Mouse (Mus musculus) kidney, adult 2 months (tissue): Measurements from ENCODE around the gene Golga2. TPM values are rescaled to one million over a fixed set of nuclear protein-coding genes. Genes with fewer than 3 reads are reported as not detected.

ENCODE experiments used
- DNase-seq: peaks from one replicate; pipeline ENCODE4 v3.0.0; 2021
- H3K27ac ChIP-seq: fragments of 200-500 bp; 2 replicates; pipeline ENCODE4 v1.5.1; 2012; ENCODE audit warnings: low read depth, low read length, control low read depth, inconsistent platforms; ENCODE audit not compliant: insufficient read depth
- H3K27me3 ChIP-seq: fragments of 200-500 bp; replicated peaks from 2 replicates; pipeline ENCODE4 v1.6.1; 2012; ENCODE audit warnings: mild to moderate bottlenecking, moderate library complexity, low read length, inconsistent platforms; ENCODE audit not compliant: control insufficient read depth, insufficient read depth
- H3K36me3 ChIP-seq: fragments of 200-500 bp; 2 replicates; pipeline ENCODE4 v1.6.1; 2012; ENCODE audit warnings: mild to moderate bottlenecking, moderate library complexity, low read length, inconsistent platforms; ENCODE audit not compliant: control insufficient read depth, insufficient read depth
- H3K4me1 ChIP-seq: fragments of 200-500 bp; 2 replicates; pipeline ENCODE4 v1.6.1; 2011; ENCODE audit warnings: low read length; ENCODE audit not compliant: control insufficient read depth, insufficient read depth
- H3K4me3 ChIP-seq: fragments of 200-500 bp; 2 replicates; pipeline ENCODE4 v1.5.1; 2011; ENCODE audit warnings: mild to moderate bottlenecking, low read depth, low read length, control low read depth; ENCODE audit not compliant: insufficient read depth
- CTCF ChIP-seq: fragments of 200-500 bp; conservative IDR thresholded peaks from 2 replicates; pipeline ENCODE4 v1.5.1; 2011; ENCODE audit warnings: low read depth, mild to moderate bottlenecking, control low read depth, low read length, moderate library complexity, mixed read lengths; ENCODE audit not compliant: insufficient read depth, insufficient read length
- POLR2A ChIP-seq: fragments of 200-500 bp; IDR thresholded peaks from one replicate; pipeline ENCODE4 v1.6.1; 2011; ENCODE audit warnings: low read depth, low read length, control low read depth
- WGBS: fragments of 180-500 bp; shearing (Covaris S2); methylation state at CpG from one replicate; pipeline ENCODE4 v1.1.7; 2018; 5-methylcytosine and 5-hydroxymethylcytosine counted together
- polyA plus RNA-seq: library from polyadenylated mRNA; depleted of rRNA; stranded (reverse); fragments of >200 nt; gene quantifications from 2 replicates; pipeline ENCODE4 v1.2.3, GENCODE M21; 2012; rRNA removed

Gene Golga2
- polyA plus RNA-seq, result 30.8 and 31.2 TPM in 2 replicates

DNA sequence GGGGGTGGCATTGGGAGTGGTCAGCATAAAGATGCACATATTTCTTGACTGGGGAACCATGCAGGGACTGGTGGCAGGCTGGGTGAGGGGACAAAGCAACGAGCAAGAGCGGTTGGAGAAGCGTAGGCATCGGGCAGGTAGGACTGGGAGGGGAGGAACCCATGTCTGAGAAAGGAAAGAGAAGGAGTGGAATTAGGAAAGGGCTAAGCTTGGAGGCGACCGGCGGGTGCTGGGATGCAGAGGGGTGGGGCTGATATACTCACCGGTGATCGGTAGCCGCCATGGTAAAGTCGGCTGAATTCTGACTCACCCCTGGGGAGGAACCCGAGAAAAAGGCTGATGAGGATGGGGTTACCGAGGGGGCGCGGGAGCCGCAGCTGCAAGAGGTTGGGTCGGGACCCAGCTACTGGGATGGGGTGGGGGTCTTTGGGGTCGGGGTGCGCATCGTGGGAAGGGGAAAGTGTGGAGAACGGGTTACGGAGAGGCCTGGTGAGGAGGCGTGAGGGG is at the start of gene Golga2:
Gene Golga2, plus strand, starts transcription at position 51 of the 507 bp plus-strand sequence.
- peaks cover 9% of the 10 kb centered on the region; the same call in 1 of the 2 replicates for H3K4me1 ChIP-seq
- peak within 1 kb of the TSS; percentile 82 for H3K27ac ChIP-seq
- TF ChIP-seq CTCF (no peak), POLR2A (no peak)
- under 1% methylated on average over 23 of the region's 23 CpGs for WGBS
- H3K27me3 ChIP-seq, result no peaks in the 10 kb centered on the region
- no peak for DNase-seq
- H3K36me3 ChIP-seq, result no peaks in the 10 kb centered on the region; the same call in 1 of the 2 replicates
- H3K4me3 ChIP-seq, result peak within 1 kb of the TSS; percentile 91

DNA sequence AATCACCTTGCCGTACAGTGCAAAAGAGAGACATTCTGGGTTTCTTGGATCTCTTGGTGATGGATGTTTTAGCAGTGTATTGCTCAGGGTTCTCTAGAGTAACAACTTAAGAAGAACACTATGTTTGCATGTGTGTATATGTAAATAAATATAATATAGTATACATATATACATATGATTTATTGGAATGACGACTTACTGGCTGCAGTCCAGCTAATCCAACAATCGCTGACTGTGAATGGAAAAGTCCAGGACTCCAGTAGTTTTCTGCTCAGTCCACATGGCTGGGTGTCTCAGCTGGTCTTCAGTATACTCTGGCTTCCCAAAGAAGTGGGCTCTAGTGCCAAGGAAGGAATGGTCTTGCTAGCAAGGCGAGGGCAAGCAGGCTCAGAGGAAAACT is 49.6 kb upstream of the Golga2 start:
- no peak for DNase-seq
- Histone ChIP-seq H3K36me3 (no peaks in the 10 kb centered on the region), H3K27ac (peak overlapping the region; percentile 41; the same call in 1 of the 2 replicates), H3K4me3 (peak overlapping the region; percentile 56; the same call in 1 of the 2 replicates), H3K27me3 (no peaks in the 10 kb centered on the region), H3K4me1 (no peaks in the 10 kb centered on the region; the same call in 1 of the 2 replicates)
- 20% methylated on average over 4 of the region's 4 CpGs for WGBS
- TF ChIP-seq CTCF (no peak), POLR2A (no peak)

DNA sequence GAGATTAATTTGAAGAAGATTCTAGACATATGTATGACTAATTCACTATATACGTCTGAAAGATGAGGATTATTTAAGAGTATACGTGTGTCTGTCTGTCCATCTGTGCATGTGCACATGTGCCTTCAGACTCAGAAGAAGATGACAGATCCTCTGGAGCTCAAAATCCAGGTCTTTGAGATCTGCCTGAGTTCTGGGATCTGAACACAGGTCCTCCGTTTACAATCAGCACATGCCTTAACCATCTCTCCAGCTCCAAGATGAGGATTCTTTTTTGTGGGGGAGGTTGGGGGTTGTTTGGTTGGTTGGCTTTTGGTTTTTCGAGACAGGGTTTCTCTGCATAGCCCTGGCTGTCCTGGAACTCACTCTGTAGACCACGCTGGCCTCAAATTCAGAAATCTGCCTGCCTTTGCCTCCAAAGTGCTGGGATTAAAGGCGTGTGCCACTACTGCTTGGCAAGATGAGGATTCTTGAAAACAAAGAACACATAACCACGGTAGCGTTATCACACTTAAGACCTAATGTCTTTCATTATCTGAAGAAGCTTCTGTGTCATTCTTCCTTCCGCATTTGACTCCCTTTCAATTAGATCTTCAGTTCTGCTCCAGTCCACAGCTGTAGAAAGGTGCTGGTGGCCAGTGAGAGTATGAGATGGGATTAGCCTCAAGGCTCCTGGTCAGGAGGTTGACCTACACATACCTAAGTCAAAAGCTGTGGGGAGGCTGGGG is 48.3 kb upstream of the Golga2 start:
- no peaks in the 10 kb centered on the region; the same call in 1 of the 2 replicates for H3K36me3 ChIP-seq
- WGBS, result 90% methylated on average over 9 of the region's 9 CpGs
- TF ChIP-seq CTCF (no peak), POLR2A (no peak)
- no peak overlapping the region for H3K27ac ChIP-seq
- no peaks in the 10 kb centered on the region for H3K27me3 ChIP-seq
- no peak for DNase-seq
- H3K4me3 ChIP-seq, result no peak overlapping the region
- no peaks in the 10 kb centered on the region; the same call in 1 of the 2 replicates for H3K4me1 ChIP-seq

DNA sequence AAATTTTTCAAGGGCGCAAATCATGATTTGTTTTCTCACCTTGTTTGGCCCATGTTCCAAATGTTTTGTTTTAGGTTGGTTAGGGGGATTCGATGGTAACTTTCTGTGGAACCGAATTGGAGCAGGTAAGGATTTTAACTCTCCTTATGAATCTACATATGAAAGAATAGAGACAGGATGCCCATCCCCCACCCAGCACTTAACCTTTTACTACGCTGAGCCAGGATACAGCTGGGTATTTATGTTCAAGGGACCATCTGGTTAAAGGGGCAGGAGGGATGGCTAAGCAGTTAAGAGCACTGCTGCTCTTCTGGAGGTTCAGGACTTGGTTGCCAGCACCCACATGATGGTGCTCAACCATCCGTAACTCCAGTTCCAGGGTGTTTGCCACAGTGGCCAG is 46.6 kb upstream of the Golga2 start:
- H3K4me1 ChIP-seq, result no peaks in the 10 kb centered on the region; the same call in 1 of the 2 replicates
- H3K27ac ChIP-seq, result no peak overlapping the region
- TF ChIP-seq CTCF (no peak), POLR2A (no peak)
- H3K4me3 ChIP-seq, result no peak overlapping the region
- no peaks in the 10 kb centered on the region for H3K27me3 ChIP-seq
- WGBS, result 87% methylated on average over 5 of the region's 5 CpGs
- DNase-seq, result no peak
- no peaks in the 10 kb centered on the region; the same call in 1 of the 2 replicates for H3K36me3 ChIP-seq

DNA sequence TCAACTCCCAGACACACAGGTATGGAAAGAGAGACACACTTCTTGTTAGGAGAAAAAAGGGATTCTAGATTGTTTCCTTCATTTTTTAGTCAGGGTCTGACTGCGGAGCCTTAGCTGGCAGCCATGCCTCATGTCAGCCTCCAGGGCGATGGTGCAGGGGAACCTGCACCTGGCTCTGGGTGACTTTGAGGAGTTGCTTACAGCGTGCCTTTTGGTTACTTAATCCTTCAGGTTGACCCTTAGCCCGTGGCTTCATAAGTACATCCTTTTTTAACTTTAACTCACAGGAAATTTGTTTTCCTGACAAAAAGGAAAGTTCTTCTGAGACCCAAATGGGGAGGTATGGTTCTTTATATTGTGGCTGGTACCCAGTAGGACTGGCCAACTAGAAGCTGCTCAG is 44.2 kb upstream of the Golga2 start:
- H3K36me3 ChIP-seq, result no peaks in the 10 kb centered on the region; the same call in none of the 2 replicates
- no peak overlapping the region for H3K4me3 ChIP-seq
- no peaks in the 10 kb centered on the region for H3K27me3 ChIP-seq
- peak; percentile 53 for DNase-seq
- 61% methylated on average over 4 of the region's 4 CpGs for WGBS
- no peaks in the 10 kb centered on the region for H3K4me1 ChIP-seq
- TF ChIP-seq POLR2A, result no peak
- TF ChIP-seq CTCF, result no peak
- H3K27ac ChIP-seq, result peak overlapping the region; percentile 26; the same call in 1 of the 2 replicates

DNA sequence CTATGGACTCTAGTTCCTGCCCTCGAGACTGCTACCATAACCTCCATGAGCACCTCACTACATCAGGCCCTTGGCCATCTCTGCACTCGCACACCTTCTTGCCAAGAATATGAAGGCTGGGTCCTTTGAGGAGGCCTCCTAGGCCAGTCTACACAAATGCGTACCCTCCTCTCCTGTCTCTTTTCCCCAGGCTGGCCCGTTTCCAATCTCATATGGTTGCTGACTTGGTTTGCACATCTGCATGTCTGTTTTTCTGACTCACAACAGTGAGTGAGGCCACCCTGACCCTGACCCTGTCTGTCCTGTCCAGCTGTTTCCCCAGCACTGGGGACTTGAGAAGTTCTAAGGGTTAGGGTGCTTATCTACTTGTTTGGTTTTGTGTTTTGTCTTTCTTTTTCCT is 40.4 kb upstream of the Golga2 start:
- WGBS, result 81% methylated on average over 4 of the region's 4 CpGs
- Histone ChIP-seq H3K4me1 (no peaks in the 10 kb centered on the region), H3K27me3 (no peaks in the 10 kb centered on the region), H3K36me3 (no peaks in the 10 kb centered on the region; the same call in none of the 2 replicates), H3K4me3 (no peak overlapping the region), H3K27ac (no peak overlapping the region)
- no peak for DNase-seq
- TF ChIP-seq CTCF (no peak), POLR2A (no peak)
